In genomic region chr3:105049848-105050247, GRCm38 (mm10) we compare ENCODE assay signal across 17 mouse cellular contexts. TPM values are rescaled to one million over a fixed set of nuclear protein-coding genes. Genes with fewer than 3 reads are reported as not detected.
DNase-seq lines count a peak whose midpoint lies in the region; ATAC-seq and TF ChIP-seq lines count a peak whose summit lies in the region.
"Had no signal": no experiment of that assay in that cellular context is flagged by ENCODE, and none has a peak within 500 bp of the region (broad histone marks: within the 10 kb centered on the region; RNA-seq: fewer than 3 reads in every experiment).

No protein-coding gene starts in this region.

- intact Hi-C loops in gastrocnemius, adult 2 months (cut with DNase I): no loop called here

- DNase-seq in gastrocnemius, adult 2 months: no peak
- no peak for DNase-seq in gastrocnemius, adult 8-10 months (ENCODE audit: low spot score in 2 of 2)
- DNase-seq in kidney, adult 2 months: peak; percentile 17
- DNase-seq in kidney, adult 9 months: no peak
- no peak for DNase-seq in neural tube, embryonic 10.5 days (ENCODE audit: extremely low spot score, low spot score)
- peak; percentile 48 for DNase-seq in stomach, postnatal 0 days (ENCODE audit: low spot score)
- DNase-seq in cerebellum, postnatal 36 days: no peak
- DNase-seq: gastrocnemius, postnatal 36 days; liver; spleen, adult 18-20 months; thymus, adult 18-20 months had no signal

- H3K9ac ChIP-seq in neural tube, embryonic 13.5 days: no peak overlapping the region
- H3K9ac ChIP-seq in stomach, postnatal 0 days (ENCODE audit: low read length): no peak overlapping the region
- H3K9ac ChIP-seq: kidney, embryonic 15.5 days; midbrain, embryonic 12.5 days had no signal

- TF ChIP-seq EP300 in stomach, postnatal 0 days (optimal IDR thresholded peaks at IDR 0.05): peak; percentile 30

- WGBS in kidney, adult 2 months: 51% methylated on average over 6 of the region's 6 CpGs
- 79% methylated on average over 6 of the region's 6 CpGs for WGBS in neural tube, embryonic 13.5 days
- 37% methylated on average over 6 of the region's 6 CpGs for WGBS in stomach, postnatal 0 days

- H3K36me3 ChIP-seq in kidney, adult 2 months (ENCODE audit: control insufficient read depth, insufficient read depth, low read length): no peaks in the 10 kb centered on the region
- H3K36me3 ChIP-seq in neural tube, embryonic 13.5 days: no peaks in the 10 kb centered on the region
- H3K36me3 ChIP-seq in stomach, postnatal 0 days (ENCODE audit: control insufficient read depth, insufficient read depth, low read length): no peaks in the 10 kb centered on the region
- H3K36me3 ChIP-seq: midbrain, embryonic 12.5 days had no signal

- H3K27ac ChIP-seq in gastrocnemius, adult 2 months: 0 out of 2 replicates have a peak overlapping the region, but pooled peaks have one; percentile 4
- H3K27ac ChIP-seq in kidney, adult 2 months (ENCODE audit: insufficient read depth, low read depth, low read length): no peak overlapping the region
- H3K27ac ChIP-seq in neural tube, embryonic 13.5 days (replicated peaks): no peak overlapping the region
- peak overlapping the region; percentile 45; the same call in 1 of the 2 replicates for H3K27ac ChIP-seq in stomach, postnatal 0 days (replicated peaks)
- H3K27ac ChIP-seq: kidney, embryonic 15.5 days; midbrain, embryonic 12.5 days had no signal

- no peaks in the 10 kb centered on the region for H3K27me3 ChIP-seq in kidney, adult 2 months (replicated peaks; ENCODE audit: control insufficient read depth, insufficient read depth, low read length)
- no peaks in the 10 kb centered on the region for H3K27me3 ChIP-seq in neural tube, embryonic 13.5 days
- H3K27me3 ChIP-seq in stomach, postnatal 0 days (ENCODE audit: control insufficient read depth, insufficient read depth, low read length): no peaks in the 10 kb centered on the region
- H3K27me3 ChIP-seq: kidney, embryonic 15.5 days had no signal

- ATAC-seq in neural tube, embryonic 13.5 days (ENCODE audit: low read depth): no peak
- no peak for ATAC-seq in stomach, postnatal 0 days (ENCODE audit: low FRiP score, low TSS enrichment)

- no peak for TF ChIP-seq CTCF in gastrocnemius, adult 2 months (IDR thresholded peaks at IDR 0.05)
- no peak for TF ChIP-seq CTCF in kidney, adult 2 months (conservative IDR thresholded peaks at IDR 0.05; ENCODE audit: insufficient read depth, insufficient read length, low read depth, low read length)
- no peak for TF ChIP-seq CTCF in stomach, postnatal 0 days (IDR thresholded peaks at IDR 0.05; ENCODE audit: low read depth)

- TF ChIP-seq POLR2A in kidney, adult 2 months (IDR thresholded peaks at IDR 0.05; ENCODE audit: low read depth, low read length): no peak

- peak overlapping the region; percentile 91; the same call in 1 of the 2 replicates for H3K4me3 ChIP-seq in gastrocnemius, adult 2 months
- H3K4me3 ChIP-seq in kidney, adult 2 months (ENCODE audit: insufficient read depth, low read depth, low read length): no peak overlapping the region
- no peak overlapping the region for H3K4me3 ChIP-seq in neural tube, embryonic 13.5 days
- no peak overlapping the region for H3K4me3 ChIP-seq in stomach, postnatal 0 days (ENCODE audit: low read depth, low read length)
- H3K4me3 ChIP-seq: erythroblast, embryonic 14.5 days had no signal

- peak overlapping the region; percentile 29 for H3K4me2 ChIP-seq in neural tube, embryonic 13.5 days
- H3K4me2 ChIP-seq in stomach, postnatal 0 days (replicated peaks; ENCODE audit: low read depth): no peak overlapping the region

- H3K9me3 ChIP-seq in neural tube, embryonic 13.5 days: no peaks in the 10 kb centered on the region
- no peaks in the 10 kb centered on the region for H3K9me3 ChIP-seq in stomach, postnatal 0 days (ENCODE audit: control insufficient read depth, low read length)
- H3K9me3 ChIP-seq: kidney, embryonic 15.5 days; midbrain, embryonic 12.5 days had no signal

- peaks cover 20% of the 10 kb centered on the region; the same call in 1 of the 2 replicates for H3K4me1 ChIP-seq in kidney, adult 2 months (ENCODE audit: control insufficient read depth, insufficient read depth, low read length)
- peaks cover 73% of the 10 kb centered on the region for H3K4me1 ChIP-seq in neural tube, embryonic 13.5 days (replicated peaks)
- H3K4me1 ChIP-seq in stomach, postnatal 0 days (replicated peaks; ENCODE audit: control insufficient read depth, insufficient read depth): peaks cover 3% of the 10 kb centered on the region

RNA-seq across cellular contexts. Expression of gene Cttnbp2nl, which starts 3.1 kb away (rescaled TPM):
- total RNA-seq in gastrocnemius, adult 2 months (2021): 1 to 10 TPM; 4.5 to 8.4 TPM
- total RNA-seq in gastrocnemius, adult 8-10 months (2022): 1 to 10 TPM; 2.7 to 5.5 (median 4.0) TPM
- 3.6 and 4.2 TPM in 2 replicates for polyA plus RNA-seq in kidney, adult 2 months (2012; rRNA removed)
- polyA plus RNA-seq in neural tube, embryonic 13.5 days (2015; fragmentation: Nextera tagmentation; extraction: Ambion mirVana): 52.8 and 59.4 TPM in 2 replicates
- 15.5 and 17.5 TPM in 2 replicates for polyA plus RNA-seq in stomach, postnatal 0 days (2015; fragmentation: Nextera tagmentation; extraction: Ambion mirVana)

RNA-seq across cellular contexts. Expression of gene 4930564D02Rik, which starts 16.8 kb away (rescaled TPM):
- total RNA-seq in gastrocnemius, adult 2 months (2021): not detected
- not detected for total RNA-seq in gastrocnemius, adult 8-10 months (2022)
- not detected in 2 replicates for polyA plus RNA-seq in kidney, adult 2 months (2012; rRNA removed)
- polyA plus RNA-seq in neural tube, embryonic 13.5 days (2015; fragmentation: Nextera tagmentation; extraction: Ambion mirVana): not detected in 2 replicates
- polyA plus RNA-seq in stomach, postnatal 0 days (2015; fragmentation: Nextera tagmentation; extraction: Ambion mirVana): not detected in 2 replicates
- total RNA-seq: ES-E14; gastrocnemius, postnatal 36 days; left cerebral cortex, adult 18-20 months had no signal
- polyA plus RNA-seq: erythroblast, embryonic 14.5 days; kidney, embryonic 15.5 days; midbrain, embryonic 12.5 days had no signal

Comparison
In these comparisons a context has a peak if more than half of its experiments do, and no peak if none do; other contexts are left out.
1. DNase-seq: peak in kidney, adult 2 months (single experiment) and stomach, postnatal 0 days (single experiment); none in gastrocnemius, adult 2 months (single experiment), gastrocnemius, adult 8-10 months (0 of 2), kidney, adult 9 months (single experiment), neural tube, embryonic 10.5 days (single experiment) and cerebellum, postnatal 36 days (0 of 2).
2. H3K27ac ChIP-seq: peak in gastrocnemius, adult 2 months (single experiment) and stomach, postnatal 0 days (single experiment); none in kidney, adult 2 months (single experiment) and neural tube, embryonic 13.5 days (single experiment).